Mouse (Mus musculus): ENCODE measurements around the gene Klhdc4. TPM values are rescaled to one million over a fixed set of nuclear protein-coding genes. Genes with fewer than 3 reads are reported as not detected.

Klhdc4 gene
- total RNA-seq, 2 experiments from 2014 or later: 33.2 to 38.3 TPM

GRCm38 (mm10) chr8:121798401-121798800 is 31.0 kb downstream of the Klhdc4 start:
- H3K4me3 ChIP-seq: no peak overlapping the region
- no peak for TF ChIP-seq CTCF (IDR thresholded peaks at IDR 0.05)
- no peak overlapping the region for H3K27ac ChIP-seq
- intact Hi-C loops (cut with DNase I): no loop called here
- DNase-seq (ENCODE audit: extremely low spot score in 1 of 2, low spot score in 2 of 2): no peak

GRCm38 (mm10) chr8:121796406-121796805 is 33.0 kb downstream of the Klhdc4 start:
- no peak for TF ChIP-seq CTCF (IDR thresholded peaks at IDR 0.05)
- no peak overlapping the region for H3K27ac ChIP-seq
- intact Hi-C loops (cut with DNase I): no loop called here
- no peak for DNase-seq (ENCODE audit: extremely low spot score in 1 of 2, low spot score in 2 of 2)
- no peak overlapping the region for H3K4me3 ChIP-seq

GRCm38 (mm10) chr8:121795461-121795860 is 33.9 kb downstream of the Klhdc4 start:
- intact Hi-C loops (cut with DNase I): no loop called here

GRCm38 (mm10) chr8:121794151-121794550 is 35.2 kb downstream of the Klhdc4 start:
- no peak for DNase-seq (ENCODE audit: extremely low spot score in 1 of 2, low spot score in 2 of 2)
- Histone ChIP-seq H3K4me3 (no peak overlapping the region), H3K27ac (no peak overlapping the region)
- intact Hi-C loops (cut with DNase I): no loop called here
- no peak for TF ChIP-seq CTCF (IDR thresholded peaks at IDR 0.05)

More at GRCm38 (mm10) chr8:121795461-121795860, 33.9 kb downstream of the Klhdc4 start:
- TF ChIP-seq CTCF (IDR thresholded peaks at IDR 0.05): no peak
- no peak for DNase-seq (ENCODE audit: extremely low spot score in 1 of 2, low spot score in 2 of 2)
- Histone ChIP-seq H3K27ac (no peak overlapping the region), H3K4me3 (no peak overlapping the region)

- TF ChIP-seq CTCF (IDR thresholded peaks at IDR 0.05): no peak
- DNase-seq (ENCODE audit: extremely low spot score in 1 of 2, low spot score in 2 of 2): no peak
- peak overlapping the region; percentile 44; the same call in 1 of the 2 replicates for H3K27ac ChIP-seq
- intact Hi-C loops (cut with DNase I): no loop called here
- H3K4me3 ChIP-seq: no peak overlapping the region
These were observed 36.7 kb downstream of the Klhdc4 start for GRCm38 (mm10) chr8:121792627-121793026.

GRCm38 (mm10) chr8:121792159-121792558 is 37.2 kb downstream of the Klhdc4 start:
- intact Hi-C loops (cut with DNase I): no loop called here
- Histone ChIP-seq H3K4me3 (no peak overlapping the region), H3K27ac (peak overlapping the region; percentile 44; the same call in 1 of the 2 replicates)
- TF ChIP-seq CTCF (IDR thresholded peaks at IDR 0.05): no peak
- no peak for DNase-seq (ENCODE audit: extremely low spot score in 1 of 2, low spot score in 2 of 2)

GRCm38 (mm10) chr8:121788786-121789185 is 40.6 kb downstream of the Klhdc4 start:
- H3K4me3 ChIP-seq: no peak overlapping the region
- intact Hi-C loops (cut with DNase I): no loop called here
- H3K27ac ChIP-seq: no peak overlapping the region
- TF ChIP-seq CTCF (IDR thresholded peaks at IDR 0.05): no peak
- no peak for DNase-seq (ENCODE audit: extremely low spot score in 1 of 2, low spot score in 2 of 2)

GRCm38 (mm10) chr8:121786542-121786941 is 42.8 kb downstream of the Klhdc4 start:
- H3K27ac ChIP-seq: peak overlapping the region; percentile 80
- H3K4me3 ChIP-seq: no peak overlapping the region
- intact Hi-C loops (cut with DNase I): no loop called here
- TF ChIP-seq CTCF (IDR thresholded peaks at IDR 0.05): no peak
- peak; percentile 51 to 60 for DNase-seq (ENCODE audit: extremely low spot score in 1 of 2, low spot score in 2 of 2)

- no peak overlapping the region for H3K27ac ChIP-seq
- H3K4me3 ChIP-seq: no peak overlapping the region
- TF ChIP-seq CTCF (IDR thresholded peaks at IDR 0.05): no peak
- DNase-seq (ENCODE audit: extremely low spot score in 1 of 2, low spot score in 2 of 2): no peak
- intact Hi-C loops (cut with DNase I): no loop called here
These were observed 46.9 kb downstream of the Klhdc4 start for GRCm38 (mm10) chr8:121782493-121782892.

- H3K4me3 ChIP-seq: no peak overlapping the region
- DNase-seq (ENCODE audit: extremely low spot score in 1 of 2, low spot score in 2 of 2): no peak
- intact Hi-C loops (cut with DNase I): no loop called here
- no peak for TF ChIP-seq CTCF (IDR thresholded peaks at IDR 0.05)
- H3K27ac ChIP-seq: no peak overlapping the region
These were observed 55.5 kb downstream of the Klhdc4 start for GRCm38 (mm10) chr8:121773876-121774275.

GRCm38 (mm10) chr8:121770845-121771752 is 58.3 kb downstream of the Klhdc4 start:
- no peak overlapping the region for H3K4me3 ChIP-seq
- peak in 1 of 2 experiments; percentile 56 for DNase-seq (ENCODE audit: extremely low spot score in 1 of 2, low spot score in 2 of 2)
- no peak for TF ChIP-seq CTCF (IDR thresholded peaks at IDR 0.05)
- intact Hi-C loops (cut with DNase I): no loop called here
- H3K27ac ChIP-seq: peak overlapping the region; percentile 81

- TF ChIP-seq CTCF (IDR thresholded peaks at IDR 0.05): no peak
- Histone ChIP-seq H3K27ac (no peak overlapping the region), H3K4me3 (no peak overlapping the region)
- DNase-seq (ENCODE audit: extremely low spot score in 1 of 2, low spot score in 2 of 2): no peak
- intact Hi-C loops (cut with DNase I): loop anchor here (5.0 kb wide), 1 partner anchor 37 kb away; no protein-coding TSS in a partner anchor
These were observed 59.7 kb downstream of the Klhdc4 start for GRCm38 (mm10) chr8:121769621-121770020.
